Mouse (Mus musculus) left cerebral cortex, adult 18-20 months (tissue): ENCODE results near the gene Stxbp6. TPM values are rescaled to one million over a fixed set of nuclear protein-coding genes. Genes with fewer than 3 reads are reported as not detected.
A peak's percentile ranks its signal among the peaks of the same experiment; 100 is the strongest.
"Not testable (repeated sequence)": the region's sequence is repeated elsewhere in the genome, so short reads cannot be mapped to it uniquely, and the experiment has no call there.

ENCODE experiments used
- DNase-seq, 2 experiments: peaks; one replicate each; pipeline ENCODE4 v3.0.0; 2021 to 2022; ENCODE audit warnings: low spot score in 2 of 2, mixed read lengths in 1 of 2
- long read RNA-seq, 2 experiments: library from polyadenylated mRNA; stranded (forward); transcript quantifications; one replicate each; pipeline ENCODE4 v2.0.0; 2021
- total RNA-seq, 2 experiments: library from RNA; stranded (reverse); gene quantifications; 2 replicates each; pipeline ENCODE4 v1.2.3; 2021

Gene Stxbp6
- total RNA-seq = 10 to 100 TPM; 66.3 to 69.6 TPM
- long read RNA-seq, experiment 1, full-length matches to known transcripts = 43 of 59 reads
- long read RNA-seq, experiment 1, partial matches to known transcripts = 2 of 59 reads
- long read RNA-seq, experiment 1, other reads (novel, unspliced or antisense) = 14 of 59 reads
- long read RNA-seq, experiment 2, full-length matches to known transcripts = 33 of 49 reads
- long read RNA-seq, experiment 2, partial matches to known transcripts = 0 of 49 reads
- long read RNA-seq, experiment 2, other reads (novel, unspliced or antisense) = 16 of 49 reads

- peak; percentile 72 to 78 for DNase-seq
Measured at GRCm38 (mm10) chr12:45074611-45075342, at the start of gene Stxbp6. Gene Stxbp6 (minus strand): TSS chr12:45074709.

GRCm38 (mm10) chr12:45102954-45103353 is 28.4 kb upstream of the Stxbp6 start:
- not testable (repeated sequence) for DNase-seq

- DNase-seq = no peak
Measured at GRCm38 (mm10) chr12:45093732-45094131, 19.2 kb upstream of the Stxbp6 start.

- no peak for DNase-seq
Measured at GRCm38 (mm10) chr12:45092444-45092843, 17.9 kb upstream of the Stxbp6 start.

GRCm38 (mm10) chr12:45083145-45083475 is 8.6 kb upstream of the Stxbp6 start:
- DNase-seq = no peak

- DNase-seq = no peak
Measured at GRCm38 (mm10) chr12:45082379-45083144, 8.1 kb upstream of the Stxbp6 start.

GRCm38 (mm10) chr12:45081617-45082016 is 7.1 kb upstream of the Stxbp6 start:
- no peak for DNase-seq

- DNase-seq = no peak
Measured at GRCm38 (mm10) chr12:45080753-45081122, 6.2 kb upstream of the Stxbp6 start.

- DNase-seq = no peak
Measured at GRCm38 (mm10) chr12:45080036-45080752, 5.7 kb upstream of the Stxbp6 start.

- DNase-seq = no peak
Measured at GRCm38 (mm10) chr12:45075631-45076030, 1.1 kb upstream of the Stxbp6 start.

GRCm38 (mm10) chr12:45074042-45074601 is 387 bp downstream of the Stxbp6 start:
- DNase-seq = peak; percentile 76 to 84

- no peak for DNase-seq
Measured at GRCm38 (mm10) chr12:45073331-45074041, 1.0 kb downstream of the Stxbp6 start.

GRCm38 (mm10) chr12:45072185-45072584 is 2.3 kb downstream of the Stxbp6 start:
- DNase-seq = no peak

GRCm38 (mm10) chr12:45070186-45070585 is 4.3 kb downstream of the Stxbp6 start:
- no peak for DNase-seq

GRCm38 (mm10) chr12:45068145-45068754 is 6.3 kb downstream of the Stxbp6 start:
- DNase-seq = no peak

GRCm38 (mm10) chr12:45067686-45068085 is 6.8 kb downstream of the Stxbp6 start:
- no peak for DNase-seq

GRCm38 (mm10) chr12:45067047-45067685 is 7.3 kb downstream of the Stxbp6 start:
- DNase-seq = peak; percentile 30 to 36

GRCm38 (mm10) chr12:45063606-45064005 is 10.9 kb downstream of the Stxbp6 start:
- DNase-seq = peak in 1 of 2 experiments; percentile 23

- DNase-seq = no peak
Measured at GRCm38 (mm10) chr12:45061336-45061735, 13.2 kb downstream of the Stxbp6 start.
